Mouse (Mus musculus) ES-Bruce4 (cell line): ENCODE results near the gene Nubp1. TPM values are rescaled to one million over a fixed set of nuclear protein-coding genes. Genes with fewer than 3 reads are reported as not detected.

Experiments used
- H3K27ac ChIP-seq: 2 replicates; pipeline ENCODE4 v1.5.1; 2012; ENCODE audit warnings: low read length, inconsistent platforms; ENCODE audit not compliant: insufficient read depth
- H3K27me3 ChIP-seq: 2 replicates; pipeline ENCODE4 v1.6.1; 2012; ENCODE audit warnings: mild to moderate bottlenecking, low read length, inconsistent platforms; ENCODE audit not compliant: control insufficient read depth, poor library complexity, insufficient read depth, severe bottlenecking
- H3K36me3 ChIP-seq: 2 replicates; pipeline ENCODE4 v1.6.1; 2012; ENCODE audit warnings: inconsistent platforms, mild to moderate bottlenecking, low read length, moderate library complexity; ENCODE audit not compliant: control insufficient read depth, poor library complexity, insufficient read depth, severe bottlenecking
- H3K4me1 ChIP-seq: one replicate; pipeline ENCODE4 v1.8.1; 2011; ENCODE audit warnings: low read length; ENCODE audit not compliant: control insufficient read depth, insufficient read depth
- H3K4me3 ChIP-seq: 2 replicates; pipeline ENCODE4 v1.5.1; 2011; ENCODE audit warnings: low read depth, mild to moderate bottlenecking, low read length
- H3K9ac ChIP-seq: 2 replicates; pipeline ENCODE4 v1.6.1; 2012; ENCODE audit warnings: low read depth, mild to moderate bottlenecking, inconsistent platforms; ENCODE audit not compliant: poor library complexity, severe bottlenecking
- H3K9me3 ChIP-seq: replicated peaks from 2 replicates; pipeline ENCODE4 v1.6.1; 2012; ENCODE audit warnings: mild to moderate bottlenecking, low read length, inconsistent platforms; ENCODE audit not compliant: control insufficient read depth, poor library complexity, insufficient read depth, severe bottlenecking
- CTCF ChIP-seq: IDR thresholded peaks from one replicate; pipeline ENCODE4 v1.8.1; 2011; ENCODE audit warnings: low read depth, low read length
- EP300 ChIP-seq: IDR thresholded peaks from 2 replicates; pipeline ENCODE4 v1.6.1; 2011; ENCODE audit warnings: low read depth, low read length; ENCODE audit not compliant: insufficient read depth
- POLR2A ChIP-seq: IDR thresholded peaks from one replicate; pipeline ENCODE4 v1.8.1; 2011; ENCODE audit warnings: low read length; ENCODE audit not compliant: insufficient read depth
- polyA plus RNA-seq: library from polyadenylated mRNA; stranded (reverse); fragments of >200 nt; gene quantifications from 2 replicates; pipeline ENCODE4 v1.2.4, GENCODE M21; 2011; ENCODE audit warnings: low read depth; ENCODE audit not compliant: missing spikeins, insufficient read depth, insufficient read length

The Nubp1 gene
- polyA plus RNA-seq, 1 experiment = 25.7 TPM

DNA sequence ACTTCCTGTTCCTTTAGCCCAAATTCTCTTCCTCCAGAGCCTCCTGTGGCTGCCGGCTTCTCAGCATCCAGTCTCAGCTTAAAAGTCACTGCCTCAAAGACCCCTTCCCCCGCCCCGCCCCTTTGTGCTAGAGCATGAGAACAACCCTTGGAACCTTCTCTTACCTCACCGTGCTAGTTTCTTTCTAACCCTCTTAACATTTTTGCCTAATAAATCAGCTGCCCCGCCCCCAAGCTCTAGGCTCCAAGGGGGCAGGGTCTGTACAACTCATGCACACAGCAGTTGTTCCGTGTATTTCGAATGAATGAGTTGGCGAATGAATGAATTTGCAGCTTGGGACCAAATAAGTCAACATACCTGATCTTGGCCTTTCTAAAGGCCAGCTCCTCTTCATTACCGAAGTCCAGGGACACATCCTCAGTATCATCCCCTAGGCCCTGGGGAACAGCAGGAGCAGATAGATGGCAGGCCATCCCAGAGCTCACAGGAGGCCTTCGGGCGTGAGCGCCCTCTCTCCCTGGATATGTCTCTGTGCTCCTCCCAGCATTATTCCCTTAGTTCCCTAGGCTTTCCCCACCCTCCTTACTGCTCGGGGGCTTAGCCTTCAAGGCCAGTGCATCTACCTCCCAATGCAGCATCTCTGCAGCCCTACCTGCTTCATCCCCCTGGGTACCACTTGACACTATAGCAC lies 35.0 kb downstream of the Nubp1 start:
- Histone ChIP-seq H3K27ac (0 out of 2 replicates have a peak overlapping the region, but pooled peaks have one; percentile 3), H3K36me3 (no peaks in the 10 kb centered on the region), H3K4me3 (peak overlapping the region; percentile 60), H3K4me1 (no peaks in the 10 kb centered on the region), H3K27me3 (no peaks in the 10 kb centered on the region), H3K9me3 (no peaks in the 10 kb centered on the region), H3K9ac (no peak overlapping the region)
- TF ChIP-seq POLR2A (no peak), CTCF (no peak), EP300 (no peak)

- Histone ChIP-seq H3K4me3 (peak within 1 kb of the TSS; percentile 62), H3K4me1 (no peaks in the 10 kb centered on the region), H3K27ac (0 out of 2 replicates have a peak within 1 kb of the TSS, but pooled peaks have one; percentile 3), H3K9me3 (no peaks in the 10 kb centered on the region), H3K27me3 (no peaks in the 10 kb centered on the region), H3K36me3 (no peaks in the 10 kb centered on the region), H3K9ac (peak within 1 kb of the TSS; percentile 19; the same call in 1 of the 2 replicates)
- TF ChIP-seq CTCF (no peak), POLR2A (peak; percentile 82), EP300 (0 out of 2 replicates have a peak, but pooled peaks have one; percentile 38)
Measured at GRCm38 (mm10) chr16:10447264-10447594, 35.5 kb downstream of the Nubp1 start, which contains the start of gene Tvp23a. Gene Tvp23a (minus strand): TSS chr16:10447362.

DNA sequence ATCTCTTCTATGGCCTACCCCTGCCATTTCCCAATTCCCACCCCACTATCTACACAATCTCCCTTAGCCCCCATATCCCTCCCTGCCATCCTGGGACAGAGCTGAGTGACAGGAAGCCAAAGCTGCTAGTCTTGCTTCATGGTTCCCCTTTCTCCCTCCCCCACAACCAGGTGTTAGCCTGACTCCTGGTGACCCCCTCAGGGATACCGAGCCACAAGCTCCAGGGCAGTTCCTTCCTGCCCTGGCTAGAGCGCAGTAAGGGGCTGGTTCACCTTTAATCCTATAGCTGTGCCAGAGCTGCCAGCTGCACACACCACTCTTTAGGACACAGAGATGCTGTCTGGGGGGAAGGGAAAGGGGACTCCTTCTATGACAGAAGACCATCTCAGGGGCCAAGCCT lies 36.0 kb downstream of the Nubp1 start:
- no peaks in the 10 kb centered on the region for H3K36me3 ChIP-seq
- no peaks in the 10 kb centered on the region for H3K9me3 ChIP-seq
- H3K27ac ChIP-seq = no peak overlapping the region
- H3K9ac ChIP-seq = peak overlapping the region; percentile 19; the same call in 1 of the 2 replicates
- no peaks in the 10 kb centered on the region for H3K27me3 ChIP-seq
- no peak for TF ChIP-seq POLR2A
- TF ChIP-seq CTCF = no peak
- TF ChIP-seq EP300 = no peak
- no peaks in the 10 kb centered on the region for H3K4me1 ChIP-seq
- peak overlapping the region; percentile 62 for H3K4me3 ChIP-seq

GRCm38 (mm10) chr16:10448931-10449330 lies 37.2 kb downstream of the Nubp1 start:
- TF ChIP-seq POLR2A = no peak
- TF ChIP-seq CTCF = no peak
- no peak for TF ChIP-seq EP300
- H3K9me3 ChIP-seq = no peaks in the 10 kb centered on the region
- H3K4me3 ChIP-seq = no peak overlapping the region
- H3K36me3 ChIP-seq = no peaks in the 10 kb centered on the region
- no peak overlapping the region for H3K9ac ChIP-seq
- no peak overlapping the region for H3K27ac ChIP-seq
- H3K4me1 ChIP-seq = no peaks in the 10 kb centered on the region
- H3K27me3 ChIP-seq = no peaks in the 10 kb centered on the region

GRCm38 (mm10) chr16:10451906-10452305 lies 40.2 kb downstream of the Nubp1 start:
- Histone ChIP-seq H3K9me3 (no peaks in the 10 kb centered on the region), H3K9ac (no peak overlapping the region), H3K27ac (no peak overlapping the region), H3K4me1 (no peaks in the 10 kb centered on the region), H3K27me3 (no peaks in the 10 kb centered on the region), H3K36me3 (no peaks in the 10 kb centered on the region), H3K4me3 (no peak overlapping the region)
- TF ChIP-seq CTCF = no peak

DNA sequence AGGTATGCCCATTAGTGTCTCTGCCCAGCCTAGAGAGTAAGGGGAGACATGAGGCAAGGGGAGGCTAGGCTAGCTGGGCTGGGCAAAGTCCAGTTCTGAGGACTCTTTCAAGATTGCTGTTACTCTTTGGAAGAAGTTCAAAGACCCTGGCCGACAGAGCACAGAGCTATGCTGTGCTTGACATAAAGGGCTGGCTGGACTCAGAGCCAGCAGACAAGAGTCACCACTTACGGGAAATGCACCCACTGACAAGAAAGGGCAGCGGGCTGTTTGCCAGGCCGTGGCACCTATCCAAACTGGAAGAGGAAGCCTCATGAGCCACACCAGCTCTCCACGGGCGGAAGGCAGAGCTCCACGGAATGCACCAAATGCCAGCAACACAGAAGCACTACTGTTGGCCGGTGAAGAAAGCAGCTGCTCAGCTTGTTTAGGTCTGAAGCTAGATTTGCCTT lies 40.7 kb downstream of the Nubp1 start:
- Histone ChIP-seq H3K9me3 (no peaks in the 10 kb centered on the region), H3K27me3 (no peaks in the 10 kb centered on the region), H3K36me3 (no peaks in the 10 kb centered on the region), H3K27ac (no peak overlapping the region), H3K4me3 (no peak overlapping the region), H3K4me1 (no peaks in the 10 kb centered on the region), H3K9ac (no peak overlapping the region)
- TF ChIP-seq POLR2A (no peak), EP300 (no peak), CTCF (no peak)
